Mouse (Mus musculus): Measurements from ENCODE around the gene Ttc39d.
"Not testable (repeated sequence)": the region's sequence is repeated elsewhere in the genome, so short reads cannot be mapped to it uniquely, and the experiment has no call there.

The Ttc39d gene

DNA sequence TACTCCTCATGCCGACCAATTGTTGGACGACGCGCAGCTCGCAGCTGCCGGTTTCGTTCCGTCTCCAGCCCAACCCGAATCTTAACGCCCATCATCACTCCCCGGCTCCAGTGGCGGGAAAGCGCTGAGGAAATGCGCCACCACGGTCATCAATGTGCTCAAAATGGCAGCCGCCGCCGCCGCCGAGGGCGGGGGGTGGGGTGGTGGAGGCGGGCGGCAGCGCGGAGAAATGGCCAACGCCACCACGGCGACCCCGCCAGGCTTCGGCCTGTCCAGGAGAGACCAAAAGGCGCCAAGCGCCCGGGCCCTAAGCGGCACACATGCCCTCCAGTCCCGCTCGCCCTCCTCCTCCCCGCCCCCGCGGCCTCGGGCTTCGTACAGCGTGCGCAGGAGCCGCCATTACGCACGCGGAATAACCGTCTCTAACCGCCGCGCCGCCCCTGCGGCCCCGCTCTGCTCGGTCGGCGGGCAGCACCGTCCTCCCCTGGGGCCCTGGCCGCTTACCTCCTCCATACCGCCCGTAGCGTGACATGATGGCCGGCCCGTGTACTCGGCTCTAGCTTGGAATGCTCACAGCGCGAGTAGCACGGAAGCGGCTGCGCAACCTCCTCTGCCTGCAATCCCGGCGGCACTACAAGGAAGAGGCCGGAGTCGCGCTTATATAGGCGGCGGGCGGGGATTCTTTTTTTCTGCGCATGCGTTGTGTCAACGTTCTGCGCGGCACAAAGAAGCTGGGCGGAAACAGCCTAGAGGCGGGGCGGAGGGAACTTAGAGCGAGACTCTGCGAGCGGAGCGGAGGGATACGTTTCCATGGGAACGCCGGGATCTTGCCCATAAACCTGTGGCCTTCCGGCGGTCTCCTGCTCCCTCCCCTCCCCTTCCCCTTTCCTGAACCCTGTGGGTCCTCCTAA, at the start of gene Ttc39d, which contains the start of gene Srsf7:
Gene Ttc39d, plus strand, starts transcription at position 790 of the 911 bp plus-strand sequence.
Gene Srsf7, minus strand, starts transcription at position 637 of the 911 bp plus-strand sequence.
- peak; percentile 99 for DNase-seq

GRCm38 (mm10) chr17:80157489-80157888, 49.8 kb upstream of the Ttc39d start:
- DNase-seq = no peak

GRCm38 (mm10) chr17:80160454-80160853, 46.8 kb upstream of the Ttc39d start:
- peak; percentile 86 for DNase-seq

DNA sequence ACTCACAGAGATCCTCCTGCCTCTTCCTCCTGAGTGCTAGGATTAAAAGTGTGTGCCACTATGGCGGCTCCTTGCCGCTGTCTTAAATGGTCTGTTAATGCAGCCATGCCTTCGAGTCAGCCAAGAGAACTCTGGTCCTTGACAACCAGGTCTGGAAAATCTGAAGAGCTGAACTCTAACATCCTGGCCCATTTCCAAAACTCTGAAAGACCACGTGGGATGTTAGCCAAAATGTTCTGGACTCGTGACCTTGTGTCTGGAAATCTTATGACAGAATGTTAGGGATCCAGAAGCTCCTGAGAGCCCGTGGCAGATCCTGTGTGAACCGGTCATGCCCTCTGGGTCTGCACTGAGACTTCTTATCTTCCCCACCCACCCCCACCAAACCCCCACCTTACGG, 43.3 kb upstream of the Ttc39d start:
- DNase-seq = no peak

- peak; percentile 51 for DNase-seq
Observed at GRCm38 (mm10) chr17:80165741-80166140, 41.5 kb upstream of the Ttc39d start.

- no peak for DNase-seq
Observed at GRCm38 (mm10) chr17:80166346-80166745, 40.9 kb upstream of the Ttc39d start.

DNA sequence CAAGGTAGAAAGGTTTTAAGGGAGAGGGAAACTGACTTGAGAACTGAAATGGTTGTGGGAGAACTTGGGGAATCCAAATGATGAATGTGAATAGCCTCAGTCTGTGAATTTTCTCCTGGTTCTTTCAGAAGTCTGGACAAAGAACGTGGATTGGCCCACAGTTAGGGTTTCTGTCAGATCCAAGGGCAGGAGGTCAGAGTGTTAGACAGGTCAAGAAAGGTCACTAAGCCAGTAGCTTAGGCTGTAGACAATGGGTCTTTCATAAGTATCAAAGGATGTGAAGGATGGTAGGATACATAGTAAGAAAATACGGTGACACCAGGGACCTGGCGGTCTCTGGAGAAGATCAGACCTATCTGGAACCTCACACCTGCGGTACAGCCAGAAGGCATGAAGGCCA, 39.8 kb upstream of the Ttc39d start:
- no peak for DNase-seq

DNA sequence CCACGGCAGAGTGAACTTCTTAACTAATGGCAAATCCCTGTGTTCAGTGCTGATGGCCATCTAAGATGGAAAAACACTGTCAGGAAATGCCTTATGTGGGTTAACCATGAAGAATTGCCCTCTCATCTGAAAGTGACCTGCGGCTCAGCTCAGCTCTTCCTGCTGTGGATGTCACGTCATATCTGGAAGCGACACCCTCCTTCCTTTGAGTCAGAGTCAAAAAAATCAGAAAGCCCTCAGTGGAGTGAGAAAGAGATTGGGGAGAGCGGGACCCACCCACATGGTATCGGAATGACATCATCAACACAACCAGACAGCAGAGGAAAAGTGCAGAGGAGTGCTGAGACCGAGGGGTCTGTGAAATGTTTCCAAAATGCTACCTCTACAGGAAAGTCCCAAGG, 39.4 kb upstream of the Ttc39d start:
- DNase-seq = no peak

GRCm38 (mm10) chr17:80168425-80169182, 38.7 kb upstream of the Ttc39d start:
- no peak for DNase-seq

DNA sequence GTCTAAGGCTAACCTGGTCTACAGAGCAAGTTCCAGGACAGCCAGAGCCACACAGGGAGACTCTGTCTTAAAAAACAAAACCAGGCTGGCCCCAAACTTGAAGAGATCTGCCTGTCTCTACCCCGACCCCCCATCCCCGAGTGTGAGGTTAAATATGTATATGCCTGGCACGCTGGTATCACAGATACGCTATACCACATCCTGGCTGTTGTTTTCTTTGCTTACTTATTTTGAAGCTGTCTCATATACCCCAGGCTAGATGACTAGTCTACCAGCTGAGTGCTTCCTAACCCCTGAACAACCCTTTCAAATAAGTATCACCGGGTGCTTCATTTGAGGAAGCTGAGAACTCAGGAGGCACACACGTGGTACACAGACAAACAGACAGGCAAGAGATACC, 37.5 kb upstream of the Ttc39d start:
- no peak for DNase-seq

DNA sequence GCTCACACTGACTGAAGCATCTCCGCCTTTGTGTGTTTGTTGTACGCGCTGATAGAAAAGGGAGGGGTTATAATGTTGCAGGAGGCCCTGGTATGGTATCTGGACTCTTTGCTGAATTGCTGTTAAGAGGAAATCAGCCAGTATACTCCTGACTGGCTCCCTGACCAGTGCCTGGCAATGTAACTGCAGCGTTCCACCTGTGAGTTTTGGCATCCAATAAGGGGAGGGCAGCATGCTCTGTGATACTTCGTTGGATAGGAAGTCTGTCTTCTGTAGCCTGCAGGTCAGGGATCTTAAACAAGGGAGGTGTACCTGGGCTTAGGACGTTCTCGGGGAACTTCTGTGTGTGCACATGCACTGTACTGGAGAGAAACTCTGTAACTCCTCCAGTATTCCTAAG, 36.3 kb upstream of the Ttc39d start:
- no peak for DNase-seq

GRCm38 (mm10) chr17:80171948-80172347, 35.3 kb upstream of the Ttc39d start:
- no peak for DNase-seq

DNA sequence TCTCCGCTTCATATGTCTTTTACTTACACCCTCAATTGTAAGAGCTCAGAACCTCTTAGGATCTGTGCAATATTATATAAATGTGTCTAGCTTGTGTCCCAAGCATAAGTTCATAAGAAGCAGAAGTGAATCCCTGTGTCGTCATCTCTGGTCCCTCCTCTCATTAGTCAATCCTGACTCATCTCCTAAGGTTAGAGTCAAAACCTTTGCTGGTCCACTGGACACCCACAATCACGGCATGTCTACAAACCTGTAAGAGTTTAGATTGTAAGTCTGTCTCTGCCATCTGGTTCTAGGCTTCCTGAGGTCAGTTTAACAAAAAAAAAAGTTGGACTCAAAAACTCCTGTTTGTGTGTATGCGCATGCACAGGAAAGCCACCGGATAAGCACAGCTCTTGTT, 34.5 kb upstream of the Ttc39d start:
- no peak for DNase-seq

GRCm38 (mm10) chr17:80173708-80174107, 33.6 kb upstream of the Ttc39d start:
- no peak for DNase-seq

GRCm38 (mm10) chr17:80174146-80174545, 33.1 kb upstream of the Ttc39d start:
- no peak for DNase-seq

DNA sequence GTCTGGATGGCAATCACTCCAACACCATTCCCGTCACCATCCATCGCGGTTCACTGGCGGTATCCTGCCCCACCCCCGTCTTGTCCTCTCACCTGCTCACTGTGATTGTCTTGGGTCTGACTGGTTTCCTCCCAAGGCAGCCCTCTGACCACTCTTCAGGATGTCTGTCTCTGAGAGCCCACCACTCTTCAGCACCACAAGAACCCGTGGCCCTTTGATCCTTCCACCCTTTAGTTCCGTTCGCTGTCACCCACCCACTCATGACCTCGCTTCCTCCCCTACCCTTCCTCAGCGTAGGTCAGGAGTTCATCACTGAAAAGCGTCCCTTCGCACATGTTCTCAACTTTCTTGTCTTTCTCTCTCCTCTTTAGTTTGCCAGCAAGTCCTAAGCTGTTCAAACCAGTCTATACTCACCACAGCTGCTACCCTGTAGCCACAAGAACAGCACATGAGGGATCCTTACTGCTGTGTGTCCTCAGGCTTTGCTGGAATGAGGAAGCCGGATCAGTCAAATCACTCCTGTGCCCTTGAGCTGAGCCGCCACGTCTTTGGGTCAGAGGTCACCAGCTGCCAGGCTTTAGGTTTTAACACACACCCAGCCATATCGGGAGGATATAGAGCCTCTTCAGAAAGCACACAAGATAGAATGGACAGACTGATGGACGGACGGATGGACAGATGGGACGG, 32.4 kb upstream of the Ttc39d start:
- no peak for DNase-seq

DNA sequence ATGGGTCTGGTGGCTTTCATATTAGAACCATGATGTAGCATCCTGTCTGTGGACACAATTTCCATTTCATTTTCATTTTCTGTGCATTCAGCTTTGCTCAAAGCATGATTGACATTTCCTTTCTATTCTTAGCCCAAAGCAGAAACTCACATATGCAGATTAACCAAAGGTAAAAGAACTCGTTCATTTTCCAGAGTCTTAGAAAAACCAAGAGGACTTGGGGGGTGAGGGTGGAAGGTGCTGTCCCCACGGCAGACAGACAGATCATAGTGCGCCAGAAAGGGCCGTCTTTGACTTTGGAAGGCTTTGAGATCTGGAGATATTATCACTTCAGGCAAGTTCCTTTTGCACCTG, 31.9 kb upstream of the Ttc39d start:
- no peak for DNase-seq

DNA sequence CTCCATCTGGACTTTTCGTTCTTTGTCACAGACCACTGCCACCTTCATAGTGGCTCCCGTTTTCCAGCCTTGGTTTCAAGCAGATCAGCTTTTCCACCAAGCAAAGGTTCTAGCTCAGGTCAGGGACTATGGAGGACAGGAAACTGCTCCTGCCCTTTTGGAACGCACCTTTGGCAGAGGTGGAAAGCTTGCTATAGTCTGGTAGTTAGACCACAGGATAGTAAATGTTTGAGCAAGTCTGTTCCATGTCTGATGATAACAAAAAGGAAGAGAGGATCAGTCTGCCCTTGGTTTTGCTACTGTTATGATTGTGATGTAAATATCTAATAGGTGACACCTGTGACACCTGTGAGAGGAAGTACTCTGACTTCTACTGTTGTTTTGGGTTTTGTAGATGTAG, 31.3 kb upstream of the Ttc39d start:
- no peak for DNase-seq

GRCm38 (mm10) chr17:80178846-80179245, 28.4 kb upstream of the Ttc39d start:
- DNase-seq = not testable (repeated sequence)

- DNase-seq = peak; percentile 83
Observed at GRCm38 (mm10) chr17:80179959-80180358, 27.3 kb upstream of the Ttc39d start.

- DNase-seq = no peak
Observed at GRCm38 (mm10) chr17:80180468-80180867, 26.8 kb upstream of the Ttc39d start.

GRCm38 (mm10) chr17:80183615-80184014, 23.6 kb upstream of the Ttc39d start:
- no peak for DNase-seq

DNA sequence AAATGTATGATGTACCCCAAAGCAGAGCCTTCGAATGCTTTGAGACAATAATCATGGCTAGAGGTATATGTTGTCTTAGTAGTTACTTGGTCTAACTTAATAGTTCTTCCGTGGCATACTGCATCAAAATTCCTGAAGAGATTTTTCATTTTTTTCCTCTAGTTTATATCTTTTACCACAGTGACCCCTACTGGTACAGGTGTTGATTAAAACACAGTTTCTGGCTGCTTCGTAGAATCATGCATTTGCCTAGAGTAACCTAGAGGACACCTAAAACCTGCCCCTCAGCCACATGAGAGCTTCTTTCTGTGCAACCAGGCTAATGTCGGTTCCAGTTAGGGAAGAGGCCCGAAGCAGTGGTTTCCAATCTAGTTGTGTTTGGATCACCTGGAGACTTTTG, 14.2 kb upstream of the Ttc39d start:
- DNase-seq = no peak

Measured in lung, postnatal 14 days (tissue).